ENCODE assay signal across 8 mouse cellular contexts in the genomic region with DNA sequence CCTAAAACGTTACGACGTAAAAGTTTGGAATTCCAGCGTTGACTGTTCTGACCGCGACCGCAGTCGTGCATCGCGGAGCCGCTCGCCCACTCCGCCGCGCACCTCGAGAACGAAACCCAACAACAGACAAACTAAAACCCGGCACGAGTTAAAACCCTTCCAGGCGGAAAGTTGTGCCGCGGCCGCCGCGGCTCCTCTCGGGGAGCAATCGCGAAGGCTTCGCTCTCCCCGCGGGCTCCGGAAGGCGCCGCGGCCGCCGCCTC.
DNase-seq lines count a peak whose midpoint lies in the region; ATAC-seq and TF ChIP-seq lines count a peak whose summit lies in the region.

No protein-coding gene starts in this region.

- TF ChIP-seq POLR2A in embryonic fibroblast, embryonic 13.5 days (IDR thresholded peaks at IDR 0.05; ENCODE audit: low read depth, low read length): no peak; the same call in 1 of the 2 replicates

- no peaks in the 10 kb centered on the region for H3K27me3 ChIP-seq in G1E (ENCODE audit: insufficient read depth, low read length)
- H3K27me3 ChIP-seq in intestine, embryonic 15.5 days (replicated peaks): no peaks in the 10 kb centered on the region
- H3K27me3 ChIP-seq in lung, embryonic 16.5 days (ENCODE audit: control insufficient read depth, insufficient read depth, low read depth, low read length): no peaks in the 10 kb centered on the region
- H3K27me3 ChIP-seq in splenic B cell, adult 2 months (ENCODE audit: control insufficient read depth, insufficient read depth, low read length, poor library complexity, severe bottlenecking): no peaks in the 10 kb centered on the region

- WGBS in intestine, embryonic 15.5 days: 0% methylated on average over 37 of the region's 37 CpGs
- WGBS in lung, embryonic 16.5 days: 0% methylated on average over 37 of the region's 37 CpGs

- TF ChIP-seq CTCF in layer of hippocampus, adult 2 months (conservative IDR thresholded peaks at IDR 0.05): no peak
- TF ChIP-seq CTCF in G1E (IDR thresholded peaks at IDR 0.05; ENCODE audit: low read depth, low read length): no peak
- no peak for TF ChIP-seq CTCF in embryonic fibroblast, embryonic 13.5 days (IDR thresholded peaks at IDR 0.05; ENCODE audit: borderline replicate concordance, insufficient read depth, low read length)

- H3K4me2 ChIP-seq in intestine, embryonic 15.5 days (replicated peaks): peak overlapping the region; percentile 54
- H3K4me2 ChIP-seq in lung, embryonic 16.5 days (ENCODE audit: low read depth, low read length): peak overlapping the region; percentile 79

- no peaks in the 10 kb centered on the region for H3K9me3 ChIP-seq in G1E (replicated peaks)
- no peaks in the 10 kb centered on the region for H3K9me3 ChIP-seq in intestine, embryonic 15.5 days
- no peaks in the 10 kb centered on the region for H3K9me3 ChIP-seq in lung, embryonic 16.5 days (ENCODE audit: control insufficient read depth, low read length)

- H3K4me3 ChIP-seq in layer of hippocampus, adult 2 months: peak overlapping the region; percentile 98
- H3K4me3 ChIP-seq in G1E (ENCODE audit: low read depth, low read length): peak overlapping the region; percentile 94
- H3K4me3 ChIP-seq in embryonic fibroblast, embryonic 13.5 days (ENCODE audit: insufficient read depth, low read length): peak overlapping the region; percentile 97
- peak overlapping the region; percentile 94 for H3K4me3 ChIP-seq in intestine, embryonic 15.5 days (replicated peaks)
- peak overlapping the region; percentile 95 for H3K4me3 ChIP-seq in lung, embryonic 16.5 days (ENCODE audit: low read length)

- ATAC-seq in G1E (ENCODE audit: extremely low read depth, insufficient number of reproducible peaks, low FRiP score, poor library complexity, severe bottlenecking): no peak
- peak; percentile 2; the same call in 1 of the 2 replicates for ATAC-seq in intestine, embryonic 15.5 days
- no peak for ATAC-seq in lung, embryonic 16.5 days (ENCODE audit: low read depth)

- peaks cover 29% of the 10 kb centered on the region for H3K36me3 ChIP-seq in G1E (replicated peaks)
- peaks cover 4% of the 10 kb centered on the region; the same call in 1 of the 2 replicates for H3K36me3 ChIP-seq in intestine, embryonic 15.5 days
- peaks cover 13% of the 10 kb centered on the region for H3K36me3 ChIP-seq in lung, embryonic 16.5 days (ENCODE audit: control insufficient read depth, insufficient read depth, low read length)
- H3K36me3 ChIP-seq in splenic B cell, adult 2 months (ENCODE audit: control insufficient read depth, insufficient read depth, low read length, poor library complexity, severe bottlenecking): no peaks in the 10 kb centered on the region

- no peak for DNase-seq in layer of hippocampus, adult 2 months (ENCODE audit: low spot score in 2 of 2)
- no peak for DNase-seq in layer of hippocampus, postnatal 14 days (ENCODE audit: low spot score in 2 of 2)
- DNase-seq in G1E (ENCODE audit: low spot score): no peak
- DNase-seq in splenic B cell, adult 2 months (ENCODE audit: low read depth, low spot score): peak; percentile 78
- DNase-seq in layer of hippocampus, adult 9-11 months: no peak

- H3K27ac ChIP-seq in layer of hippocampus, adult 2 months: peak overlapping the region; percentile 99
- H3K27ac ChIP-seq in embryonic fibroblast, embryonic 13.5 days (ENCODE audit: insufficient read depth, low read length): peak overlapping the region; percentile 99
- H3K27ac ChIP-seq in intestine, embryonic 15.5 days: peak overlapping the region; percentile 99
- H3K27ac ChIP-seq in lung, embryonic 16.5 days (ENCODE audit: low read length): peak overlapping the region; percentile 100

- peak overlapping the region; percentile 98 for H3K9ac ChIP-seq in intestine, embryonic 15.5 days
- H3K9ac ChIP-seq in lung, embryonic 16.5 days (ENCODE audit: low read length): peak overlapping the region; percentile 100

- peaks cover 35% of the 10 kb centered on the region for H3K4me1 ChIP-seq in G1E (ENCODE audit: insufficient read depth, low read depth, low read length)
- H3K4me1 ChIP-seq in embryonic fibroblast, embryonic 13.5 days (ENCODE audit: control insufficient read depth, insufficient read depth, low read length): peaks cover 5% of the 10 kb centered on the region
- H3K4me1 ChIP-seq in intestine, embryonic 15.5 days (replicated peaks): peaks cover 12% of the 10 kb centered on the region
- peaks cover 31% of the 10 kb centered on the region for H3K4me1 ChIP-seq in lung, embryonic 16.5 days (replicated peaks; ENCODE audit: control insufficient read depth, insufficient read depth, low read length)
